Mouse (Mus musculus) olfactory bulb, adult 2 months (tissue): Measurements from ENCODE around the gene Gm6034.

Experiments used
- CTCF ChIP-seq: fragments of 200-500 bp; IDR thresholded peaks from 2 replicates; pipeline ENCODE4 v1.5.1; 2012; ENCODE audit warnings: low read depth, mild to moderate bottlenecking, low read length, moderate library complexity; ENCODE audit not compliant: insufficient read depth
- POLR2A ChIP-seq: fragments of 200-500 bp; IDR thresholded peaks from 2 replicates; pipeline ENCODE4 v1.6.1; 2012; ENCODE audit warnings: mild to moderate bottlenecking, low read depth, low read length, moderate library complexity; ENCODE audit not compliant: insufficient read depth

DNA sequence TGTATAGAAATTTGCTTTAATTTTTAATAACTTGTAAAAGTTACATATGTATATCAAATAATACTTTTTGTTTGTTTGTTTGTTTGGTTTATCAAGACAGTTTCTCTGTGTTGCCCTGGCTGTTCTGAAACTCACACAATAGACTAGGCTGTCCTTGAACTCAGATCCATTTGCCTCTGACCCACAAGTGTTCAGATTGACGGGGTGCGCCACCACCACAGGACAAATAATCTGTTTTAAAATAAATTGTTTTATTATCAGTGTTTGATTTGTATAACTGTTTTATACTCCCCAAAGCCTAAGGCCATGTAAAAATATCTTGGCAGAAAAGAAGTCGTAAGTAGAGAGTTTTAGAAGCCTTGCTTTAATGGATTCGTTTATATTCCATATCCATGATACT is 15.1 kb upstream of the Gm6034 start:
- TF ChIP-seq POLR2A = no peak
- no peak for TF ChIP-seq CTCF
